Mouse (Mus musculus) forebrain, embryonic 10.5 days (tissue): ENCODE results near the gene Fbxw26. TPM values are rescaled to one million over a fixed set of nuclear protein-coding genes. Genes with fewer than 3 reads are reported as not detected.
"Not testable (repeated sequence)": the region's sequence is repeated elsewhere in the genome, so short reads cannot be mapped to it uniquely, and the experiment has no call there.

ENCODE experiments used
- DNase-seq: peaks from one replicate; pipeline ENCODE4 v3.0.0-alpha.2; 2017; ENCODE audit warnings: low spot score; ENCODE audit errors: extremely low spot score
- H3K27ac ChIP-seq: fragments of 300-500 bp; sonication (generic); 2 replicates; pipeline ENCODE4 v1.5.1; 2016; ENCODE audit warnings: mild to moderate bottlenecking
- H3K27me3 ChIP-seq: fragments of 300-500 bp; sonication (generic); 2 replicates; pipeline ENCODE4 v1.6.1; 2016; ENCODE audit warnings: mild to moderate bottlenecking; ENCODE audit not compliant: poor library complexity, severe bottlenecking
- H3K36me3 ChIP-seq: fragments of 300-500 bp; sonication (generic); replicated peaks from 2 replicates; pipeline ENCODE4 v1.6.1; 2016; ENCODE audit warnings: mild to moderate bottlenecking, moderate library complexity
- H3K4me1 ChIP-seq: fragments of 300-500 bp; sonication (generic); 2 replicates; pipeline ENCODE4 v1.6.1; 2016
- H3K4me3 ChIP-seq: fragments of 300-500 bp; sonication (generic); 2 replicates; pipeline ENCODE4 v1.5.1; 2016; ENCODE audit warnings: mild to moderate bottlenecking, moderate library complexity
- H3K9me3 ChIP-seq: fragments of 300-500 bp; sonication (generic); 2 replicates; pipeline ENCODE4 v1.6.1; 2016; ENCODE audit warnings: mild to moderate bottlenecking, moderate library complexity
- WGBS: fragments of 180-500 bp; shearing (Covaris S2); methylation state at CpG from one replicate; pipeline ENCODE4 v1.1.7; 2016; 5-methylcytosine and 5-hydroxymethylcytosine counted together
- polyA plus RNA-seq: library from polyadenylated mRNA; unstranded; fragments of >200 nt; fragmentation: Nextera tagmentation; extraction: Ambion mirVana; gene quantifications from 2 replicates; pipeline ENCODE4 v1.2.1, GENCODE M21; 2016

The Fbxw26 gene
- polyA plus RNA-seq, result not detected in 2 replicates

GRCm38 (mm10) chr9:109745989-109746388 lies at the start of gene Fbxw26:
Fbxw26 (minus strand) TSS chr9:109746089.
- not testable (repeated sequence) for H3K36me3 ChIP-seq, H3K27ac ChIP-seq, H3K4me1 ChIP-seq, H3K9me3 ChIP-seq, H3K4me3 ChIP-seq, DNase-seq, H3K27me3 ChIP-seq
- WGBS, result 82% methylated on average over 3 of the region's 3 CpGs

- no peaks in the 10 kb centered on the region for H3K4me1 ChIP-seq
- DNase-seq, result no peak
- no peaks in the 10 kb centered on the region for H3K27me3 ChIP-seq
- H3K27ac ChIP-seq, result no peak overlapping the region
- no peaks in the 10 kb centered on the region for H3K9me3 ChIP-seq
- no peaks in the 10 kb centered on the region for H3K36me3 ChIP-seq
- 93% methylated on average over 2 of the region's 2 CpGs for WGBS
- no peak overlapping the region for H3K4me3 ChIP-seq
Observed at GRCm38 (mm10) chr9:109795221-109795620, 49.3 kb upstream of the Fbxw26 start.

GRCm38 (mm10) chr9:109790570-109790969 lies 44.7 kb upstream of the Fbxw26 start, which contains the start of gene Fbxw27:
Fbxw27 (minus strand) TSS chr9:109790670.
- 80% methylated on average over 4 of the region's 4 CpGs for WGBS
- not testable (repeated sequence) for H3K27ac ChIP-seq, DNase-seq, H3K27me3 ChIP-seq, H3K36me3 ChIP-seq, H3K4me3 ChIP-seq, H3K9me3 ChIP-seq, H3K4me1 ChIP-seq

- DNase-seq, H3K4me1 ChIP-seq, H3K36me3 ChIP-seq, H3K4me3 ChIP-seq, H3K9me3 ChIP-seq, H3K27me3 ChIP-seq, H3K27ac ChIP-seq: not testable (repeated sequence)
- 73% methylated on average over 1 of the region's 1 CpGs for WGBS
Observed at GRCm38 (mm10) chr9:109766841-109767240, 21.0 kb upstream of the Fbxw26 start.

- WGBS, result 85% methylated on average over 4 of the region's 4 CpGs
- H3K4me3 ChIP-seq, DNase-seq, H3K4me1 ChIP-seq, H3K36me3 ChIP-seq, H3K27ac ChIP-seq, H3K9me3 ChIP-seq, H3K27me3 ChIP-seq: not testable (repeated sequence)
Observed at GRCm38 (mm10) chr9:109702600-109702999, 43.3 kb downstream of the Fbxw26 start, which contains the start of gene Fbxw18. Fbxw18 (minus strand) TSS chr9:109702700.

GRCm38 (mm10) chr9:109685299-109685698 lies 60.6 kb downstream of the Fbxw26 start:
- Histone ChIP-seq H3K36me3 (no peaks in the 10 kb centered on the region), H3K4me3 (no peak overlapping the region), H3K4me1 (no peaks in the 10 kb centered on the region), H3K27ac (no peak overlapping the region), H3K9me3 (peaks cover 3% of the 10 kb centered on the region; the same call in 1 of the 2 replicates), H3K27me3 (no peaks in the 10 kb centered on the region)
- 17% methylated on average over 1 of the region's 1 CpGs for WGBS
- peak; percentile 15 for DNase-seq

Other genes starting within 250 kb of the Fbxw26 start
- not detected in 2 replicates for gene Fbxw15, start 177.8 kb downstream of the Fbxw26 start, polyA plus RNA-seq
- gene Fbxw24, start 120.0 kb downstream of the Fbxw26 start, polyA plus RNA-seq, result not detected in 2 replicates
- gene Fbxw25, start 81.4 kb downstream of the Fbxw26 start, polyA plus RNA-seq, result not detected in 2 replicates
- not detected in 2 replicates for gene Fbxw18, start 43.4 kb downstream of the Fbxw26 start, polyA plus RNA-seq
- not detected in 2 replicates for gene Fbxw27, start 44.6 kb upstream of the Fbxw26 start, polyA plus RNA-seq
- gene Spink8, start 66.2 kb upstream of the Fbxw26 start, polyA plus RNA-seq, result not detected in 2 replicates
- gene Nme6, start 86.7 kb upstream of the Fbxw26 start, polyA plus RNA-seq, result 116 and 124 TPM in 2 replicates
- gene Camp, start 103.5 kb upstream of the Fbxw26 start, polyA plus RNA-seq, result not detected in 2 replicates
- 42.2 and 45.5 TPM in 2 replicates for gene Cdc25a, start 129.5 kb upstream of the Fbxw26 start, polyA plus RNA-seq
- 49.6 and 52.2 TPM in 2 replicates for gene Map4, start 185.4 kb upstream of the Fbxw26 start, polyA plus RNA-seq